Comparison of ENCODE assay signal across 26 mouse cellular contexts in genomic region chr9:123200116-123200515, GRCm38 (mm10). TPM values are rescaled to one million over a fixed set of nuclear protein-coding genes. Genes with fewer than 3 reads are reported as not detected.
A peak's percentile ranks its signal among the peaks of the same experiment; 100 is the strongest.
DNase-seq lines count a peak whose midpoint lies in the region; ATAC-seq lines count a peak whose summit lies in the region.
"Had no signal": no experiment of that assay in that cellular context is flagged by ENCODE, and none has a peak within 500 bp of the region (broad histone marks: within the 10 kb centered on the region; RNA-seq: fewer than 3 reads in every experiment).

No protein-coding gene starts in this region.

- ATAC-seq in kidney, embryonic 14.5 days (ENCODE audit: low FRiP score, low TSS enrichment) = no peak
- ATAC-seq in kidney, embryonic 15.5 days (replicated peaks; ENCODE audit: low FRiP score) = no peak
- no peak for ATAC-seq in kidney, embryonic 16.5 days (ENCODE audit: low FRiP score, low TSS enrichment)
- ATAC-seq: activated CD4-positive, CD25-positive, alpha-beta regulatory T cell, adult 4 months; CD4-positive, CD25-positive, alpha-beta regulatory T cell, adult 4 months; forebrain, embryonic 13.5 days; Patski had no signal

- H3K9ac ChIP-seq in kidney, embryonic 14.5 days (ENCODE audit: low read depth, low read length) = no peak overlapping the region
- no peak overlapping the region for H3K9ac ChIP-seq in kidney, embryonic 15.5 days
- no peak overlapping the region for H3K9ac ChIP-seq in kidney, embryonic 16.5 days (replicated peaks; ENCODE audit: low read length)
- H3K9ac ChIP-seq: embryonic facial prominence, embryonic 12.5 days; forebrain, embryonic 13.5 days had no signal

- WGBS in kidney, embryonic 14.5 days = 51% methylated on average over 3 of the region's 3 CpGs
- WGBS in kidney, embryonic 15.5 days = 52% methylated on average over 3 of the region's 3 CpGs
- WGBS in kidney, embryonic 16.5 days = 53% methylated on average over 3 of the region's 3 CpGs

- H3K4me3 ChIP-seq in kidney, embryonic 14.5 days (ENCODE audit: low read length) = no peak overlapping the region
- H3K4me3 ChIP-seq in kidney, embryonic 15.5 days (replicated peaks) = no peak overlapping the region
- H3K4me3 ChIP-seq in kidney, embryonic 16.5 days (ENCODE audit: low read length) = no peak overlapping the region
- H3K4me3 ChIP-seq: embryonic facial prominence, embryonic 10.5 days; embryonic facial prominence, embryonic 12.5 days; forebrain, embryonic 13.5 days had no signal

- H3K27ac ChIP-seq in kidney, embryonic 14.5 days (ENCODE audit: low read depth, low read length) = no peak overlapping the region
- H3K27ac ChIP-seq in kidney, embryonic 15.5 days = no peak overlapping the region
- no peak overlapping the region for H3K27ac ChIP-seq in kidney, embryonic 16.5 days (ENCODE audit: low read length)
- H3K27ac ChIP-seq: embryonic facial prominence, embryonic 10.5 days; embryonic facial prominence, embryonic 12.5 days; forebrain, embryonic 13.5 days had no signal

- no peaks in the 10 kb centered on the region for H3K36me3 ChIP-seq in kidney, embryonic 14.5 days (ENCODE audit: control insufficient read depth, insufficient read depth, low read length)
- H3K36me3 ChIP-seq in kidney, embryonic 15.5 days = no peaks in the 10 kb centered on the region
- H3K36me3 ChIP-seq in kidney, embryonic 16.5 days (ENCODE audit: insufficient read depth, low read length) = no peaks in the 10 kb centered on the region
- H3K36me3 ChIP-seq: embryonic facial prominence, embryonic 10.5 days; embryonic facial prominence, embryonic 12.5 days; G1E had no signal

- DNase-seq in heart, adult 11 months = peak; percentile 64
- no peak for DNase-seq in heart, adult 9 months (ENCODE audit: low spot score in 2 of 2)
- peak; percentile 40 for DNase-seq in kidney, adult 18-20 months
- peak; percentile 37 to 63 for DNase-seq in kidney, adult 8-10 months
- DNase-seq in kidney, postnatal 25 days = peak; percentile 46 to 55
- DNase-seq: adrenal gland, adult 8-10 months; adrenal gland, postnatal 14 days; adrenal gland, postnatal 36 days; B cell, adult 2 months; cerebellum, adult 11-12 months; cerebellum, adult 2 months; cerebellum, adult 9-10 months; cerebellum, postnatal 10 days; cerebellum, postnatal 25 days had no signal

- no peaks in the 10 kb centered on the region for H3K27me3 ChIP-seq in kidney, embryonic 14.5 days (ENCODE audit: control insufficient read depth, insufficient read depth, low read length)
- no peaks in the 10 kb centered on the region for H3K27me3 ChIP-seq in kidney, embryonic 15.5 days
- H3K27me3 ChIP-seq in kidney, embryonic 16.5 days (ENCODE audit: insufficient read depth, low read length) = no peaks in the 10 kb centered on the region
- H3K27me3 ChIP-seq: CH12.LX; embryonic facial prominence, embryonic 12.5 days; forebrain, embryonic 13.5 days; Patski had no signal

- no peaks in the 10 kb centered on the region for H3K4me1 ChIP-seq in kidney, embryonic 14.5 days (ENCODE audit: control insufficient read depth, insufficient read depth, low read length)
- H3K4me1 ChIP-seq in kidney, embryonic 15.5 days = no peaks in the 10 kb centered on the region
- H3K4me1 ChIP-seq in kidney, embryonic 16.5 days (ENCODE audit: insufficient read depth, low read length) = no peaks in the 10 kb centered on the region
- H3K4me1 ChIP-seq: embryonic facial prominence, embryonic 10.5 days; embryonic facial prominence, embryonic 12.5 days; forebrain, embryonic 13.5 days had no signal

- no peaks in the 10 kb centered on the region for H3K9me3 ChIP-seq in kidney, embryonic 14.5 days (ENCODE audit: control insufficient read depth, low read length)
- H3K9me3 ChIP-seq in kidney, embryonic 15.5 days (replicated peaks) = 0 out of 2 replicates have a peak, but pooled peaks cover 3% of the 10 kb centered on the region
- H3K9me3 ChIP-seq in kidney, embryonic 16.5 days (ENCODE audit: low read length) = peaks cover 4% of the 10 kb centered on the region; the same call in 1 of the 2 replicates
- H3K9me3 ChIP-seq: embryonic facial prominence, embryonic 10.5 days; embryonic facial prominence, embryonic 12.5 days; forebrain, embryonic 13.5 days; G1E had no signal

- no peak overlapping the region for H3K4me2 ChIP-seq in kidney, embryonic 14.5 days (replicated peaks; ENCODE audit: low read depth, low read length)
- H3K4me2 ChIP-seq in kidney, embryonic 15.5 days = no peak overlapping the region
- H3K4me2 ChIP-seq in kidney, embryonic 16.5 days (replicated peaks; ENCODE audit: low read depth, low read length) = no peak overlapping the region
- H3K4me2 ChIP-seq: embryonic facial prominence, embryonic 12.5 days; forebrain, embryonic 13.5 days had no signal

RNA-seq across cellular contexts. Expression of gene Cdcp1, which starts 15.7 kb away (rescaled TPM):
- 5.4 and 10.2 TPM in 2 replicates for polyA plus RNA-seq in kidney, embryonic 14.5 days (2014; fragmentation: Nextera tagmentation; extraction: Ambion mirVana)
- polyA plus RNA-seq in kidney, embryonic 15.5 days (2015; fragmentation: Nextera tagmentation; extraction: Ambion mirVana) = 7.5 and 7.7 TPM in 2 replicates
- polyA plus RNA-seq in kidney, embryonic 16.5 days (2015; fragmentation: Nextera tagmentation; extraction: Ambion mirVana) = 9.7 and 11.0 TPM in 2 replicates
- polyA plus RNA-seq: forebrain, embryonic 13.5 days; G1E; Patski had no signal

RNA-seq across cellular contexts. Expression of gene Clec3b, which starts 49.4 kb away (rescaled TPM):
- polyA plus RNA-seq in kidney, embryonic 14.5 days (2014; fragmentation: Nextera tagmentation; extraction: Ambion mirVana) = not detected in 2 replicates
- 0.72 and 1.6 TPM in 2 replicates for polyA plus RNA-seq in kidney, embryonic 15.5 days (2015; fragmentation: Nextera tagmentation; extraction: Ambion mirVana)
- polyA plus RNA-seq in kidney, embryonic 16.5 days (2015; fragmentation: Nextera tagmentation; extraction: Ambion mirVana) = 0.70 and 0.77 TPM in 2 replicates
- polyA plus RNA-seq: activated CD4-positive, CD25-positive, alpha-beta regulatory T cell, adult 4 months; CD4-positive, CD25-positive, alpha-beta regulatory T cell, adult 4 months; embryonic facial prominence, embryonic 10.5 days; forebrain, embryonic 11.5 days; G1E; Patski had no signal

Comparison
In these comparisons a context has a peak if more than half of its experiments do, and no peak if none do; other contexts are left out.
1. DNase-seq: peak in heart, adult 11 months (single experiment), kidney, adult 18-20 months (single experiment), kidney, adult 8-10 months (2 of 2) and kidney, postnatal 25 days (2 of 2); none in heart, adult 9 months (0 of 2).